Mouse (Mus musculus): ENCODE data around the gene Fam171a2. TPM values are rescaled to one million over a fixed set of nuclear protein-coding genes. Genes with fewer than 3 reads are reported as not detected.
"Not testable (repeated sequence)": the region's sequence is repeated elsewhere in the genome, so short reads cannot be mapped to it uniquely, and the experiment has no call there.

Fam171a2 gene
- polyA plus RNA-seq, 1 experiment from 2014 or later: 20.5 TPM

DNA sequence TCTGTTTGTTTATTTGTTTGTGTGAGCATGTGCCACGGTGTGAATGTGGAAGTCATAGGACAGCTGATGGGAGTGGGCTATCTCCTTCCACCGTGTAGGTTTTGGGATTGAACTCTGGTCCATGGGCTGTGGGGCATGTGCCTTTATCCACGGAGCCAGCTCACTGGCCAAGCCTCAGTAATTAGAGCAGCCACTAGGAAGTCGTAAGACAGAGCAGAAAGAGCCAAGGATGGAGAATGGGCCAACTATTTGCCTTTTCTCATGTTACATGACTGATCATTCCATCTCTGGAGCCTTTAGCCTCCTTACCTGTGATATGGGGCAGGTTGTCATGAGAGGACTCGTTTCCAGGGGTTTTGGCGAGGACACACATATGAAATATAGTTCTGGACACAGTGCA, 51.2 kb downstream of the Fam171a2 start:
- Histone ChIP-seq H3K4me3 (ENCODE audit: low read depth, low read length) (peak overlapping the region; percentile 84; the same call in 1 of the 2 replicates), H3K9ac (ENCODE audit: low read depth, low read length) (peak overlapping the region; percentile 26; the same call in 1 of the 2 replicates), H3K27ac (ENCODE audit: low read length) (no peak overlapping the region), H3K4me1 (ENCODE audit: control insufficient read depth, insufficient read depth, low read length) (peaks cover 38% of the 10 kb centered on the region), H3K9me3 (replicated peaks; ENCODE audit: control insufficient read depth, low read length, poor library complexity, severe bottlenecking) (no peaks in the 10 kb centered on the region), H3K36me3 (ENCODE audit: control insufficient read depth, insufficient read depth, low read length) (peaks cover 10% of the 10 kb centered on the region; the same call in 1 of the 2 replicates), H3K27me3 (ENCODE audit: control insufficient read depth, insufficient read depth, low read depth, low read length) (no peaks in the 10 kb centered on the region), H3K4me2 (ENCODE audit: low read length) (peak overlapping the region; percentile 91)
- no peak for ATAC-seq
- WGBS: 60% methylated on average over 6 of the region's 6 CpGs

DNA sequence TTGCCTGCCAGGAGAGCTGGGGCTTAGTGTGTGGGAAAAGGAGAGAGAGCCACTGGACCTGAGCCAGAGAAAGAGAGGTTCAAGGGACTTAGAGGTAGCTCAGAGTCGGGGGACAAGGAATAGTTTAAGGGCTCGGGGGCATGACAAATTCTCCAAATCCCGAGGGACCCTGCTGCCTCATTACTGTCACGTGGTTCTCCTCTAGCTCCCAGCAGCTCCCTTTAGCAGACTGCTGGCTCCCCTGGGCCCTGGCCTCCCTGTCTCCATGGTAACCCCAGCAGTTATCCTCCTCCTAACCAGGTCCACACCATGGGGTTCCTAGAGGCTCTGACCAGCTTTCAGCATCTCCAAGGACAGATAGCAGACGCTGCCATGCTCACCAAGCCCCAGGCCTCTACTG, 52.2 kb downstream of the Fam171a2 start:
- peak overlapping the region; percentile 96 for H3K9ac ChIP-seq (ENCODE audit: low read depth, low read length)
- peak overlapping the region; percentile 91 for H3K4me2 ChIP-seq (ENCODE audit: low read length)
- H3K4me3 ChIP-seq (ENCODE audit: low read depth, low read length): peak overlapping the region; percentile 84
- WGBS: under 1% methylated on average over 5 of the region's 5 CpGs
- peak overlapping the region; percentile 95 for H3K27ac ChIP-seq (ENCODE audit: low read length)
- peaks cover 10% of the 10 kb centered on the region; the same call in 1 of the 2 replicates for H3K36me3 ChIP-seq (ENCODE audit: control insufficient read depth, insufficient read depth, low read length)
- no peaks in the 10 kb centered on the region for H3K9me3 ChIP-seq (replicated peaks; ENCODE audit: control insufficient read depth, low read length, poor library complexity, severe bottlenecking)
- no peaks in the 10 kb centered on the region for H3K27me3 ChIP-seq (ENCODE audit: control insufficient read depth, insufficient read depth, low read depth, low read length)
- peaks cover 38% of the 10 kb centered on the region for H3K4me1 ChIP-seq (ENCODE audit: control insufficient read depth, insufficient read depth, low read length)
- ATAC-seq: no peak

DNA sequence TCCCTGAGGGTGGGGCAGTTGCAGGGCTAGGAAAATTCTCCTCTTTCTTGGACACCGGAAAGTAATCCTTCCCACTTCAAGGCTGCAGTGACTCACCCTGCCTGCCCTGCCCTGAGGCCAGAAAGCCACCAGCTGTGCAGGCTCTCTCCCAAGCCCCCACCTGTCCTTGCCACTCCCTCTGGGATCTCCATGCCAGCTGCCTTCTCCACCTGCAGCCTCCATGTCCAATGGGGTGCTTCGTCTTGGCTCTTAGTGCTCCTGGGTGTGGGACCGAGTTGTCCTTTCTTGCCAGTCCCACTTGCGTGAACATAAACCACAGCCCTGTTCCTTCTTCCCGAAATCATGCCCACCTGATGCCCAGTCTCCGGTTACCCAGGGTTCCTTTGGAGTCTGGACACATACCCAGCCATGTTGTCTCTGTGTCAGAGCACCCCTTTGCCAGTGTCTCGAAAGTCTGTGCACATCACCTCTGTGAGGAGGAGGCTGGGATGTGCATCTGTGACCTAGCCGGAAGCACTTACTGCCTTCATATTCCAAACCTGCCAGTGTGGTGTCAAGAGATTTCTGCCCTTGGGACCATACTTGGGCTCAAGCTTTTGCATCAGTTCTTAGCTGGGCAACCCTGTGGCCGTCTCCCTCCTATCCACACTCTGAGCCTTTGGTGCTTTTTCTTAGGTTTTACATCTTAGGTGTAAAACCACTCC, 52.9 kb downstream of the Fam171a2 start:
- H3K36me3 ChIP-seq (ENCODE audit: control insufficient read depth, insufficient read depth, low read length): peaks cover 5% of the 10 kb centered on the region; the same call in 1 of the 2 replicates
- no peak for ATAC-seq
- 60% methylated on average over 9 of the region's 9 CpGs for WGBS
- H3K9ac ChIP-seq (ENCODE audit: low read depth, low read length): peak overlapping the region; percentile 96
- no peaks in the 10 kb centered on the region for H3K9me3 ChIP-seq (replicated peaks; ENCODE audit: control insufficient read depth, low read length, poor library complexity, severe bottlenecking)
- H3K27me3 ChIP-seq (ENCODE audit: control insufficient read depth, insufficient read depth, low read depth, low read length): no peaks in the 10 kb centered on the region
- H3K4me3 ChIP-seq (ENCODE audit: low read depth, low read length): peak overlapping the region; percentile 84
- H3K4me2 ChIP-seq (ENCODE audit: low read length): peak overlapping the region; percentile 91
- H3K4me1 ChIP-seq (ENCODE audit: control insufficient read depth, insufficient read depth, low read length): peaks cover 38% of the 10 kb centered on the region
- H3K27ac ChIP-seq (ENCODE audit: low read length): peak overlapping the region; percentile 95

DNA sequence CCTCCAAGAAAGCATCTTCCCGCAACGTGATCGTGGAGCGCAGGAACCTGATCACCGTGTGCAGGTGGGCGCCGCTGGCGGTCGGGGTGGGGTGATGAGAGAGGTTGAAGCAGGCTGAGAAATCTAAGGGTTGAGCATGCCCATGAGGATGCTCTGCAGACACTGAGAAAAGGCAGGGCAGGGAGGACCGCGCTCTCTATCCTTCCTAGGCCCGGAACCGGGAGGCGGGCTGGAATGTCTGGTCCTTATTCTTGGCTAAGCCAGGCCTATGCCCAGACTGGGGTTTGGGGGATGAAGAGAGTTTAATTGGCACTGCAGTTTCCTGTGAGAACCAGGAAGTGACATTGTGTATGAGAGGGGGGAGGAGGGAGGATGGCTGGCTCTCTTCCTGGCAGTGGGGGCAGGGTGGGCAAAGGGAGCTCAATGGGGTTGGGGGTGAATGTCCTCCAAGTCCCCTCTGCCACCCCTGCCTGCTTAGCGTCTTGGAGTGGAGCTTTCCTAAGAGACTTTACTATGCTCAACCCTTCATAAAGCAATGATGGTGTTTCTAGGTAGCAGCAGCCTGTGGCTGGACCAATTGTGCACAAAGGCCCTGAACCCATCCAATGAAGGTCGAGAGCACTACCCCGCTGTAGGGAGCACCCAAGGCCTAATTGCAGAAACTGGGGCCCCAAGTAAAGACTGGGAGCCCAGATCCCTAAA, 53.6 kb downstream of the Fam171a2 start:
- H3K27me3 ChIP-seq (ENCODE audit: control insufficient read depth, insufficient read depth, low read depth, low read length): no peaks in the 10 kb centered on the region
- peak overlapping the region; percentile 95 for H3K27ac ChIP-seq (ENCODE audit: low read length)
- H3K4me2 ChIP-seq (ENCODE audit: low read length): peak overlapping the region; percentile 91
- H3K36me3 ChIP-seq (ENCODE audit: control insufficient read depth, insufficient read depth, low read length): no peaks in the 10 kb centered on the region
- peak; percentile 74 for ATAC-seq
- 5% methylated on average over 17 of the region's 17 CpGs for WGBS
- peak overlapping the region; percentile 84 for H3K4me3 ChIP-seq (ENCODE audit: low read depth, low read length)
- no peaks in the 10 kb centered on the region for H3K9me3 ChIP-seq (replicated peaks; ENCODE audit: control insufficient read depth, low read length, poor library complexity, severe bottlenecking)
- peaks cover 38% of the 10 kb centered on the region for H3K4me1 ChIP-seq (ENCODE audit: control insufficient read depth, insufficient read depth, low read length)
- H3K9ac ChIP-seq (ENCODE audit: low read depth, low read length): peak overlapping the region; percentile 96

DNA sequence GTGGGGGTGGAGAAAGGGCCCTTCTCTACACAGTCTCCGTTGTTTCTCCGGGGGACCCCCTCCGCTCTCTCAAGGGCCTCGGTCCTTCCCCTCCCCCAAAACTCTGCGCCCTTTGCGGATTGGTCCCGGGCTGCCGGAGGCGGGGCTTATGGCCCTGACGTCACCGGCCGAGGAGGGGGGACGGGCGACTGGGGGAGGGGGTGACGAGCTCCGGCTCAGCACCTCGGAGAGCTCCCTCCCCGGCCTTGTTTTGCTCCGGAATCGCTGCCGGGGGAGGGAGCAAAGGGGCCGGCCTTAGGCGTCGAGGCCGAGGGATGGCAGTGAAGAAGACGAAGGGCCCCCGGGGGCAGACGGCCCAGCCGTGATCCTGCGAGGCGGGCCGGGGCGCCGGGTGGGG, 54.2 kb downstream of the Fam171a2 start, which contains the start of gene Rundc3a:
Rundc3a (plus strand) TSS at position 166 of the 397 bp plus-strand sequence.
- peaks cover 38% of the 10 kb centered on the region for H3K4me1 ChIP-seq (ENCODE audit: control insufficient read depth, insufficient read depth, low read length)

DNA sequence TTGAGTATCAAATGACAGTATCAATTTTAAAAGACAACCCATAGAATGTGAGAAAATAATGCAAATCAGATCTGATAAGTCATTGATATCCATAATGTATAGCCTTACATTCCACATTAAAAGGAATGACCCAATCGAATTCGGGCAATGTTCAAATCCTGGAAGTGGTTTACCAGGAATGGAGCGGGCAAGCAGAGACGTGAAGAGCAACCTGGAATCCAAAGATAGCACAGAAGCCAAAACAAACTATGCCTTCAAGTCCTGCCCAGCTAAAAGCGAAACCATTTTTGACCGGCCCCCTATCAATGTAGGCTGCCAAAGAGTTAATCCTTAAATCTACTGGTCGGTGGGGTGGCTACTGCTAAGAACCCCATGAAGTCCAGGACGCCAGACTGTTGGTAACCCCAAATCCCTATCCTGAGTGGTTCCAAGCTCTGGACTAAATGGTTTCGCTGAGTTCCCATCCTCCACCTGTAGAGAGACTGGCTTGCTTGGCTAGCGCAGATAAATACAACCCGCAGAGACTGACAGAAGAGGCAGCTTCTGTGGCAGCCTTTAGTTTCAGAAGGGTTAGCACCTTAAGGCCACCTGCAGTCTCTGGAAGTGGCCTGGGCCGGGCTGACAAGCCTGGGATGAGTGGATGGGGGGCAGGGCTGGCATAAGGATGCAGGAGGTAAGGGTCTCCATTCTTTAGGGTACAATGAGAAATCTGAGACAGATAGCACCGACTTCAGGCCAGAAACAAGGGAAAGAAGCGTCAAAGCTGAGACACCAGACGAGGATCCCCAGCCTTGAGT, 54.8 kb downstream of the Fam171a2 start:
- H3K9me3 ChIP-seq (replicated peaks; ENCODE audit: control insufficient read depth, low read length, poor library complexity, severe bottlenecking): no peaks in the 10 kb centered on the region
- 19% methylated on average over 15 of the region's 15 CpGs for WGBS
- H3K4me1 ChIP-seq (ENCODE audit: control insufficient read depth, insufficient read depth, low read length): peaks cover 37% of the 10 kb centered on the region
- ATAC-seq: peak; percentile 53
- H3K27ac ChIP-seq (ENCODE audit: low read length): peak overlapping the region; percentile 95
- peak overlapping the region; percentile 96 for H3K9ac ChIP-seq (ENCODE audit: low read depth, low read length)
- no peaks in the 10 kb centered on the region for H3K36me3 ChIP-seq (ENCODE audit: control insufficient read depth, insufficient read depth, low read length)
- H3K27me3 ChIP-seq (ENCODE audit: control insufficient read depth, insufficient read depth, low read depth, low read length): no peaks in the 10 kb centered on the region
- peak overlapping the region; percentile 91 for H3K4me2 ChIP-seq (ENCODE audit: low read length)
- H3K4me3 ChIP-seq (ENCODE audit: low read depth, low read length): peak overlapping the region; percentile 84

More for the DNA sequence above, 54.2 kb downstream of the Fam171a2 start, which contains the start of gene Rundc3a:
- peak within 1 kb of the TSS; percentile 91 for H3K4me2 ChIP-seq (ENCODE audit: low read length)
- under 1% methylated on average over 30 of the region's 34 CpGs for WGBS
- no peaks in the 10 kb centered on the region for H3K27me3 ChIP-seq (ENCODE audit: control insufficient read depth, insufficient read depth, low read depth, low read length)
- peak; percentile 91 for ATAC-seq
- H3K27ac ChIP-seq (ENCODE audit: low read length): peak within 1 kb of the TSS; percentile 95
- H3K9me3 ChIP-seq (replicated peaks; ENCODE audit: control insufficient read depth, low read length, poor library complexity, severe bottlenecking): no peaks in the 10 kb centered on the region
- H3K9ac ChIP-seq (ENCODE audit: low read depth, low read length): peak within 1 kb of the TSS; percentile 96
- H3K4me3 ChIP-seq (ENCODE audit: low read depth, low read length): peak within 1 kb of the TSS; percentile 84
- no peaks in the 10 kb centered on the region for H3K36me3 ChIP-seq (ENCODE audit: control insufficient read depth, insufficient read depth, low read length)

DNA sequence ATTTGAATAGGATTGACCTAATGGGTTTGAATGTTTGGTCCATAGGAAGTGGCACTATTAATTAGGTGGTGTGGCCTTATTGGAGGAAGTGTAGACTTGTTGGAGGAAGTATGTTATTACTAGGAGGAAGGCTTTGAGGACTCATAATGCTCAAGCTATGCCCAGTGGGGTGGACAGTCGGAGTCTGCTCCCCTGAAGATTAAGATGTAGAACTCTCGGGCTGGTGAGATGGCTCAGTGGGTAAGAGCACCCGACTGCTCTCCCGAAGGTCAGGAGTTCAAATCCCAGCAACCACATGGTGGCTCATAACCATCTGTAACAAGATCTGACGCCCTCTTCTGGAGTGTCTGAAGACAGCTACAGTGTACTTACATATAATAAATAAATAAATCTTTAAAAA, 58.0 kb downstream of the Fam171a2 start:
- H3K9ac ChIP-seq (ENCODE audit: low read depth, low read length); ATAC-seq; H3K4me2 ChIP-seq (ENCODE audit: low read length); H3K27me3 ChIP-seq (ENCODE audit: control insufficient read depth, insufficient read depth, low read depth, low read length); H3K27ac ChIP-seq (ENCODE audit: low read length); H3K4me3 ChIP-seq (ENCODE audit: low read depth, low read length); H3K9me3 ChIP-seq (replicated peaks; ENCODE audit: control insufficient read depth, low read length, poor library complexity, severe bottlenecking); H3K4me1 ChIP-seq (ENCODE audit: control insufficient read depth, insufficient read depth, low read length); H3K36me3 ChIP-seq (ENCODE audit: control insufficient read depth, insufficient read depth, low read length): not testable (repeated sequence)
- WGBS: 89% methylated on average over 4 of the region's 5 CpGs
